Mouse (Mus musculus): ENCODE measurements at regions not wholly inside any gene's neighbourhood (a gene's known extent, or its start where the extent isn't known, plus 50 kb on each side); places are given as distances from the start of the nearest gene placed in this dataset.

DNA sequence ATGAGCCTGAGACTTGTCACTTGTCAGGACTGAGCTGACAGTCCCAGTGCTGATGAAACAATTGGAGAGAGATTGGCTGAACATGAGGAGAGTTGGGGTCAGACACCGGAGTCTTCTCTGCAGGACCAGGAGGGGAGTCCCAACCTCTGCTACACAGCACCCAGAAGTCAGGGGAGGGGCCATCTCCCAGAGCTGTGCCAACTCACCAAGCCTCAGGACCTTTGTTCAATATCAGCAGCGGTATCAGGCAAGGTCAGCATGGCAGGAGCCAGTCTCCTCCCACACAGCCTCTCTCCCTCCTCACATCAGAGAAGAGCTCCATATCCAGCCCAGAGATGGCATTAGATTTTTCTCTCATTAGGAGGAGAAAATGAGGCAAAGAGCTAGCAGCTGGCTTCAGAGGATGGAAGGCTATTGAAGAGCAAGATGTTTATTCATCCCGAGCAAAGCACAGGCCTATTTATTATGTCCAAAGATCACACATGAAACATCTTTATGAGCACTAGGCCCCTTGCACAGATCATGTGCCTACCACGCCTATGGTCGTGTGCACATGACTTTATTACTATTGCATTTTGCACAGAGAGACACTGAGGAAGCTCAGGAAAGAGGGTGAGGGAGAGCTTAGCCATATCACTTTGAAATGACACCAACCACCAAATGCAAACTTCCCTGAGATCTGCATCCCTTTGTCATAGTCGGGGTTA, 532.9 kb downstream of the Tshz3 start:
- in situ Hi-C loops (cut with MboI, MseI), result no loop called here

DNA sequence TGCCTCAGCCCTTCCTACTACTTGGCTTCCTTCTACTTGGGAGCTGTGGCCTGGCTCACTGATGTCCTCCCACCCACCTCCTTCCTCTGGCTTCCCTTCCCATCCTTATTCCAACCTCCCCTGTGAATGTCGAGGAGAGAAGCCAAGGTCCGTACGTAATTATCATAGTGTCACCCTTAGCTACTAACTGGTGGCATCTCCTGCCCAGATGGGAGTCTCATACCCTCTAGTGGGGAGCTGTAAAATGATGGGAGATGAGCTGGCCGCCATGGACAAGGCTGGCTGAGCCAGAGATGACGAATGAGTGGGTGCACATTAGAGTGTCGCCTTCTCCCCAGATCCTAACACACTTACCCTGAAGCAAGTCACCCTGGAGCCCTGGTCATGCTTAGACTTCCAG, 532.6 kb downstream of the Zfp536 start:
- in situ Hi-C loops (cut with MboI, MseI), result no loop called here

DNA sequence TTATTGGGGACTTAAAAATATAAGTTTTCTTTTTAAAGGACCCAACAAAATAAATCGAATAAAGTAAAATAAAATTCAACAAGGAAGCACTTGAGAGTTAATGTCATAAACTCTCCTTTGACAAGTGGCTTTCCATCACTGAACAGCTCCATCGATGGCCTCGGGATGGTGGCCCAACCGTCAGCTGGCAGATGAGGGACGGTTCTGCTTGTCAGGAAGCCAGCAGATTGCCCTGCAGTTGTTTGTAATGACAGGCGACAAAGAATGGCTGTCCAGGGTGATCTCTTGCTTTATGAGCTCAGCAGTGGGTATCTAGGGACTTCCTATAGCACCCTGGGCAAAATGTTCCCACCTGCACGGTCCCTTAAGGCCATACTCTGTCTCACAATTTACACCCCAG, 531.7 kb downstream of the Zfp536 start:
- in situ Hi-C loops (cut with MboI, MseI), result no loop called here

DNA sequence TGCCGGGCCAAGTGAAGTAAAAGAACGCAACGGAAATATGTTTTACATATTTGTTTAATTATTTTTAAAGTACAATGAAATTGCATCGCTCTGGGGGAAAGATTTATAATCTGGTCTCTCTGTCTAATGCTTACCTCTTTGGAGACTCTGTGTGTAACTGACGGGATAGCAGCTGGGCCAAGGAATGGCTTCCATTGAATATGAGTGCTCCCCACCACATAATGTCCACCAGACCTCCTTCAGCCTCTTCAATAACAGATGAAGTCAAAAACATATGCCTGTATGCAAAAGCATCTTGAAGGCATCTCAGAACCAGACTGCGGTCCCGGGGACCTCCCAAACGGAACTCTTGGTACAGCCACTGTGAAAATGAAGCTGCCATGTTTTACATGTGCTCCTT, 531.0 kb downstream of the Zfp536 start:
- in situ Hi-C loops (cut with MboI, MseI), result no loop called here

DNA sequence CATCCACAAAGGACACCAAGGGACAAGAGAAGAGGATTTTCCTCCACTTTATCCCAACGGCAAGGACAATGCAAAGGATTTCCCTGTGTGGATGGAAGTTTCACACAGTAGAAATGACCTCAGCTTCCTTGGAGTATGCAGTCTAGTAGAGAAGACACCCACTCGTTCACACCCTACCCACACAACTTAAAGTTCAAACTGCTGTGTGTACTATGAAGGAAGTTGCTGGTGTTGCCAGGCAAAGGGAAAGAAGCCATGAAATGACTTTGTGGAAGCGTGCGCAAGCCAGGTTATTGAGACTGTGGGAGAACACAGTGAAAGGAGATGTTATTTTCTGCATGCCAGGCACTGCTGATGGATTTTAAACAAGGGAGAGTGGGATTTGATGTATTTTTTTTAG, 527.3 kb downstream of the Zfp536 start:
- in situ Hi-C loops (cut with MboI, MseI), result no loop called here

DNA sequence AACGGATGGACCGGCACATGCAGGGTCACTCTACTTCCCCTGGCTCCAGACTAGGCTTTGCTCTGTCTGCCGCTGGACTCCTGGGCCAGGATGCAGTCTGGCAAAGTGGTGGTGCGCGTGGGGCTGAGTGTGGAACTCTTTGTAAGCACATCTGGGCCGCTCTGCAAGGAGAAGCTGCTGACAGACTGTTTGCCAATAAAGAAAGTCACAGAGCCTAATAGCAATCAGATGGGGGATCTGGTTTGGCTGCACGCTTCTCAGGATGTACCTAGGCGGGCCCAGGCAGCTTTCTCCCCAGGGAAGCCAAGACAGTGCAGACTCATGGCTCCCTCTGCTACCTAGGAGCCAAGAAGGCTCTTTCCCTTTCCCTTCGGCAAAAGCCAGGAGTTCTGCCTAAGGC, 519.0 kb downstream of the Zfp536 start:
- in situ Hi-C loops (cut with MboI, MseI), result no loop called here

DNA sequence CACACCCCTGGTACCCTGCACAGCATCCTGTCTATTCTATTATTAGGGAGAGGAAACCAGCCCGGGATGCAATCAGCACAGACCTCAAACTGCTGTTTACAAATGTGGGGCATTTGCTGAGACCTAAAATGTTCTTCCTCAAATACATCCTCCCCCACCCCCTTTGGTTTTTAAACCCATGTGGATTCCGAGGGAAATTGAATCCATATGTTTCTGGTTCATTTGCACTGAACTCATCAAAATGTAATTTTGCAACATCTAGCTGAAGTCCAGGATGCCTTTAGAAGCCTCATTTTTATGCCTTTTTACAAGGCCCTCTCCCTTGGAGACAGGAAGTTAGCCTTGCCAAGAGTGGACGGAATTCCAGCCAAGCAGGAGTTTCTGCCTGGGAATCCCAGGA, 517.6 kb downstream of the Zfp536 start:
- in situ Hi-C loops (cut with MboI, MseI), result no loop called here

DNA sequence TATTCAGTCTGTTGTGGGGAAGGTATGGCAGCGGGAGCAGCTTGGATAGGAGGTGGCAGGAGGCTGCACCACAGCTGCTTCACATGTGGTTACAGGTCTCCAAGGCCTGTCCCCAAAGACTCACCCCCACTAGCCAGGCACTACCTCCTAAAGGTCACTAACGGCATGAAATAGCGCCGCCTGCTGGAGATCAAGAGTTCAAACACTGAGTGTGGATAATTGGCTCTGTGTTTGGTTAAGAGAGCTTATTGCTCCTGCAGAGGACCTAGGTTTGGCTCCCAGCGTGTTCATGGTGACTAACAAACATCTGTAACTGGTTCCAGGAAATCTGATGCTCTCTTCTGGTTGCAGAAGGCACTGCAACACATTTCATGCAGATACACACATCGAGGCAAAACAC, 514.1 kb downstream of the Zfp536 start:
- in situ Hi-C loops (cut with MboI, MseI), result no loop called here

DNA sequence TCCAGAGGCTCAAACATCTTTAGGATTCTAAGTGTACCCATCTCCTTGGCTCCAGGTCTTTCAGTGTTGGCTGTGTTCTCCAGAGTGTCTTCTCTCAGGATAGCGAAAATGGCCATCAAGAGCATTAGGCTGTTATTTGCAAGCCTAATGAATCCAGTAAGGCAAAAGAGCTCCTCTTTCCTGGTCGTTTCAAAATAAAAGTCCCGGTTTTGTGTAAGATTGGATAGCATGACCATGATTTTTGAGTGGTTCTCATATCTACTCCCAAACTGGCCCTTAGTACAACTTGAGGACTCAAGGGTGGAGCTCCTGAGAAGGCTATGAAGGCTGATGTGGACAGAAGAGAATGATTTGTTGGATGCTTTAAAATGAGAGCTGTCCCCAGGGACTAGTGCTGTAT, 510.6 kb downstream of the Zfp536 start:
- in situ Hi-C loops (cut with MboI, MseI), result no loop called here

DNA sequence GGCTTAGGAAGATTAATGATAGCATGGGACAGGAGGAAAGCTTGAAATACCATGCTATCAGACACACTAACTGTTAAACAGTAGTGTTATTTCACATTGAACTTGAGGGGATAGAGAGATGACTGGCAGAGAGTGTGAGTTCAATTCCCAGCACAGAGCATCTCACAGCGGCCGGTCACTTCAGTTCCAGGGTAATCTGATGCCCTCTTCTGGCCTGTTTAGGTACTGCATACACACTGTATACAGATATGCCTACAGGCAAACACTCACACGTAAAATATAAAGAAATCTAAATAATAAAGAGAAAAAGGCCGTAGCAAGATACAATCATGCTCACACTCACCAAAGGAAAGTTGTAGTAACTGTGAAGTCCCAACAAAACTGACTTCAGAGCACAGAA, 506.0 kb downstream of the Zfp536 start:
- in situ Hi-C loops (cut with MboI, MseI), result no loop called here

DNA sequence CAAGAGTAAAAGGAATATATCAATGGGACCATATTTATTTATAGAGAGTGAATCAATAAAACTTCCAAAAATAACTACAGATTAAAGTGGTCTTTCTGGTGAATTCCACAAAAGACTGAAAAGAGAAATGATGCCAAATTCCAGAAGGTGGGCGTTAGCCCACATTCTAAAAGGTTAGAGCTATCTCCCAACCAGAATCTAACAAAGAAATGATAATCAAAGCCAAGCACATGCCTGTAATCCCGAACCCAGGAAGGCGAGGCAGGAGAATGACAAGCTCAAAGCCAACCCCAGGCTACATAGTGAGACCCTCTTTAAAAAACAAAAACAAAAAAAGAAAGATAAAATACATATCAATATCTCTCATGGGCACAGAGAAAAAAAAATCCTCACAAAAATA, 502.6 kb downstream of the Zfp536 start:
- in situ Hi-C loops (cut with MboI, MseI), result no loop called here

DNA sequence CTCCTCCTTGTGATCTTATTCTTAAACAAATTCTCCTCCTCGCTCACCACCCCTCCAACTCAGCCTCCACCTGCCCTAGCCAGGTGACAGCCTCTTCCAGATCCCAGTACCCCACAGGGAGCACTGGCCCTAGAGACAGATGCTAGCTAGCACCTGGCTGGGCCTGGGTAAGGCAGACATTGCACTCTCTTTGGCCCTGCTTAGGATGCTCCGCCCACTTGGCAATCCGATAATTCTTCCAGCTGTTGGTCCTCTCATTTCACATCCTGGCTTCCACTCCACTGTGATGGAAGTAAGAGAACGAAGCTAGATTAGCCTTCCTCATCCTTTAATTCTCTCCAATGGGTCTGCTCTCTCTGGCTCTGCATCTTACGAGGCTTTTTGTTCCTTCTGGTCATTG, 483.4 kb downstream of the Zfp536 start:
- in situ Hi-C loops (cut with MboI, MseI), result no loop called here

DNA sequence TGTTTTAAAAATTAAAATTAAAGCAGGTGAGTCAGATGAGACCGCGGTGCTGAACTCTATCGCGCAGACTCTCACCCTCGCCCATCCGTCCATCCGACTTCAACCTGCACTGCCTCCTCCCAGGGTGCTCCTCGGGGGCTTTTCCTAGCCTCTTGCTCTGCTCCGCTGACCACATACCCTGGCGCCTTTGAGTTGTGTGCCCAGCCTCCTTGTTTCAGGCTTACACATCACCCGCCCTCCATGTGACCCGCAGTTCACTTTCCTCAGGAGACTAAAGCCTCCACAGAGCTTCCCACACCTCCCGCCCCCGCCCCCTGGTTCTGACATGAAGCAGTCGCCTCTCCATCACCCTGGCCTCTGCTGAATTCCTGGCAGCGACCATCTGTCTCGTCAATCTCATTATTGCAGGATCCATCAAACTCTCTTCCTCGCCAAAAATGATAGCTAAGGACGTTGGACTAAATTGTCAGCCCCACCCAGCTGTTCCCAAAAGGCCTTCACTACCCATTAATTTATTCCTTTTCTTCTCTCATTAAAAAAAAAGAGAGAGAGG, 482.9 kb downstream of the Zfp536 start:
- in situ Hi-C loops (cut with MboI, MseI), result no loop called here

DNA sequence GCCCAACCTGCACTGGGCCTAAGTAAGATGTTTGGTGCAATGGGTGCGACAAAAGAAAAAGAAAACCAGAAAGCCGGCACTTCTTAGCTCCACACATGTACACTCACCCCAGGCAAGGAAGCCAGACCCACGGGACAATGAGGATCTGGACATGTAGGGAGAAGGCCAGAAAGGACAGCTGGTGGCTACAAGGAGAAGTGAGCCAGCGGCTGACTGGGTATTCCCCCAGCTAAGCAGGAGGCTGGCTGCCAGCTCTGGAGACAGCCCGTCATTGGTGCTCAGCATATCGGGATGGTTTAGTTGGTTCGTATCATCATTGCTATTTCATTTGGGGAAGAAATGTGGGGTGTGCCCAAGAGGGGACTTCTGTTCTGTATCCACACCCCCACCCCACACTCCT, 481.7 kb downstream of the Zfp536 start:
- in situ Hi-C loops (cut with MboI, MseI), result no loop called here

DNA sequence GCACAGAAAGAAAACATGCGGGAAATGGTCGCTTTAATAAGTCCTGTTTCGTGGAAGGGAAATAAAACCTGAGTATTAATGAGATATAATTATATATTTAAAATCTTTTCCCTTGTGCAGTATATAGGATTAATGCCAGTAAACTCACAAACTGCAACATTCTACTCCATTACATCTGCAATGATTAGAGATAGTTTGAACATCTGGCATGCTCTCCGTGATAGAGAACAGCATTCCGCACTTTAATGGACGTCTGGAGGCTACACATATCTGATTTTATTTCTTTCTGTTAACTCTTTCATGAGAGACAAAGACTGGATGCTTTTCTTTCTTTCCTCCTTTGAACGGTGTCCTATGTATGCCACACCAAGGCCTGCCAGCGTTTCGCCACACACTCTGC, 480.9 kb downstream of the Zfp536 start:
- in situ Hi-C loops (cut with MboI, MseI), result no loop called here

DNA sequence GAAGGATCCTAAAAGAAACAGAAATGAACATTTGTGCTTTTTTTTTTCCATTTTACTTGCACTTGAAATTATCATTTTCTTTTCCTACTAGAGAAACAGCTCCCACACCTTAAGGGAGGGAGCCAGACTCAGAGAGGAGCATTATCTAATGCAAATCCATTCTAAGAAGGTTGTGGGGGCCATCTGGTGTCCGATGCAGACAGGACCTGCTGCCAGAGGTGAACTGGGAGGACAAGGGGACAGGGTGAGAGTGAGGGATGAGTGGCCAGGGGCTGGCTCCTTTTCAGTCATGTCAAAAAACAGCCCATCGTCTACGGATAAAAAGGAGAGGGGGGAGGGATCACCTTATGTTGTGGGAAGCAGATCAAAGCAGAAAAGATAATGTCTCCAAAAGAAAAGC, 474.6 kb downstream of the Zfp536 start:
- in situ Hi-C loops (cut with MboI, MseI), result no loop called here

DNA sequence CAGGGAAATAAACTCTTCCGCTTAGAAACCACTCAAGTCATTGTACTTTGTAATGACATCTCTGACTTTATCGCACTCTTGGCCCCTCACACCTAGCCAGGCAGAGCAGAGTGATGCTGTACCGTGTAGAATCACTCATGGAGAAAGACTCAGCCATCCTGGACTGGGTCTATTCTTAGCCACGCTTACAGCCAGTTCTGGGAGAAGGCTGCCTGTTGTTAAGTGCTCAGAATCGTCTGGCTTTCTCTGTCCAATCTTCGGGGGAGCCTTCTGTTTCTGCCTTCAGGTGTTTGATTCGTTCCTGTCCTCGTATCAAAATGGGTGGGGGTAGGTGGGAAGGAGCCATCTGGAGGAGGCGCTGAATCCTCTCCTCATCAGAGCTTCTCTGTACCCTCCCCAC, 468.0 kb downstream of the Zfp536 start:
- in situ Hi-C loops (cut with MboI, MseI), result no loop called here

DNA sequence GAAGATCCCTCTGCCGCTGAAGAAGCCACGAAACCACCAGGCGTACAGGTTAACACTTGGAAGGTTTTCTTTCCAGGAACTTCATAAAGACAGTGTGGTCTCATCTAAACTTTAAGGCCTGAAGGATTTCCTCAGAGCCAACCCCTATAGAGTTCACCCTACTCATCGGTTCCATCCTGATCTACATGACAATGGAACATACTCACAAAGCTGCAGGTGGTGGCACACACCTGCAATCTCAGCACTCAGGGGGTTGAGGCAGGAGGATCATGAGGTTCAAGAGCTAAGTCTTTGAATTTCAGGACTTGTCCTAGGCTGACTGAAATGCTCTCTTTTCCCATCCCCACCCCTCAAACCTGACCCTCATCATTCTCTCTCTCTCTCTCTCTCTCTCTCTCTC, 466.2 kb downstream of the Zfp536 start:
- in situ Hi-C loops (cut with MboI, MseI), result no loop called here

DNA sequence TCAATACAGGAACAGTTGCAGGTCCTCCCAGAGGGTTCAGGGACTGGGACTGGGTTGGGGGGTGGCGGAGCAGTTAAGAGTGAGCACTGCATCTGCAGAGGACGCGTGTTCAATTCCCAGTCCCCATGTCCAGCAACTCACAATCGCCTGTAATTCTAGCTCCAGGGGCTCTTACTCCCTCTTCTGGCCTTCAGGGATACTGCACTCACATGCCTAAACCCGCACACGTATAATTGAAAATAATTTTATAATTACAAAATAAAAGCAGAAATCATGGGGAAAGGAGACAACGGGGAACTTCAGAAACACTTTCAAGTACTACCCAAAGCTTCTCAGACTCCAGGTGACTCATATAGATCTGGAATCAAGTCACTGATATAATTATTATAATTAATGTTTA, 448.8 kb downstream of the Zfp536 start:
- in situ Hi-C loops (cut with MboI, MseI), result no loop called here

DNA sequence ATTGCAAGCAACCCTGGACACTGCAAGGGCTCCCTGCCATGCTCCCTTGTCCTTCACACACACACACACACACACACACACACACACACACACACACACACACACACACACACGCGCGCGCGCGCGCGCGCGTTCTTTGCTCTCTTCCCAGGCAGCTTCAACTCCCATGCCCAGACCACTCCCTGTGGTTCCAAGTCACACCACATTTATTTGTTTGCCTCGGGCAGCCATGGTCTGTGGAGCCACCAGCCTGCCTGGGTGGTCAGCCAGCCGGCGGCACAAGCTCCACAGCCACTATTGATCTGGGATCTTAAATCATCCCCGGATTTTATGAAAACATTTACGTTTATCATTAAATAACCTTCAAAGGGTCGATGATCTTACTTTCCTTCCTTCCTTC, 440.0 kb downstream of the Zfp536 start:
- in situ Hi-C loops (cut with MboI, MseI), result no loop called here

DNA sequence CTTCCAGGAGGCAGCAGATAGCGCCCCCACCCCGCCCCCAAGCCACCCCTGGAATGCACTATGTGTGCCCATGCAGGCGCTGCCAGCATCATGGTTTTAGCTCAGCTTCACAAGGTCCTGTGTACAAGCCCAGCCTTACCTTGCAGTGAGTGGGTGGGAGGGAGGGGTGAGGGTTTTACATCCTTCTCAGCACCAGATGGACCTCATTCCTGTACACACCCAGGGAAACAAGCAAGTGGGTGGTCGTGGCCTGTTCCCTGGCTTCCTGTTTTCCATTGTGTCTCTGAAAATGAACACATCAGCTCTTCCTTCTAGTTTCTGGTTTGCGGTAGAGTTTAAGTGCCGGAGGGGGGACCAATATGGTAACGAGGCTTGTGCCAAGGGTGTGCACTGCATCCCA, 438.2 kb downstream of the Zfp536 start:
- in situ Hi-C loops (cut with MboI, MseI), result no loop called here

DNA sequence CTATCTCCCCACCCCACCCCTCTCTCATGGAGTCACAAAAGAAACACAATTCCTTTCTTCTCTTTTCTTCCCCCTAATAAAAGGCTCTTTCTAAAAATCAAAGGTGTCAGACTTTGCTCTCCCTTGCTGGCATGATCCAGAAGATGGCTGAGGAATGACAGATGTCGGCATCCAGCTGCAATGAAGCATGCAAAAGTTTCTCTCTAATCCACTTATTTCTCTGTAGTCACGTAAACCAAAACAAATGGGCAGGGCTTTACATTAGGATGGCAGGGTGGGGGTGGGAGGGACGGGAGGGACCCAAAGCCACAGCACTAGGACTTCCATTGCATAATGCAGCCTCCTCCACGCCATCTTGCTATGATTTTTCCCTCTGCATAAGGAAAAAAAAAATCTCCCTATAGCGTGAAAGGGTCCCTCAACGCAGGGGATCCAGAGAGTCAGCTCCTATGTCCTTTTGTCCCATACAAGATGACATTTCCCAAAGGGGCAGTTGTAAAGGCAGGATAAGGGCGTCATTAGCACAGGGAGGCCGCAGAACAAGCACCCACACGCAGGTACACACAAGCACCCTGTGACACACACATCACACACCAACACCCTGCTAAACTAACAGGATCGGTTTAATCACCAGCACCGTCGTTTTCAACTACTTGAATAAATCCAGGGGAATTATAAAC, 437.1 kb downstream of the Zfp536 start:
- in situ Hi-C loops (cut with MboI, MseI), result no loop called here

DNA sequence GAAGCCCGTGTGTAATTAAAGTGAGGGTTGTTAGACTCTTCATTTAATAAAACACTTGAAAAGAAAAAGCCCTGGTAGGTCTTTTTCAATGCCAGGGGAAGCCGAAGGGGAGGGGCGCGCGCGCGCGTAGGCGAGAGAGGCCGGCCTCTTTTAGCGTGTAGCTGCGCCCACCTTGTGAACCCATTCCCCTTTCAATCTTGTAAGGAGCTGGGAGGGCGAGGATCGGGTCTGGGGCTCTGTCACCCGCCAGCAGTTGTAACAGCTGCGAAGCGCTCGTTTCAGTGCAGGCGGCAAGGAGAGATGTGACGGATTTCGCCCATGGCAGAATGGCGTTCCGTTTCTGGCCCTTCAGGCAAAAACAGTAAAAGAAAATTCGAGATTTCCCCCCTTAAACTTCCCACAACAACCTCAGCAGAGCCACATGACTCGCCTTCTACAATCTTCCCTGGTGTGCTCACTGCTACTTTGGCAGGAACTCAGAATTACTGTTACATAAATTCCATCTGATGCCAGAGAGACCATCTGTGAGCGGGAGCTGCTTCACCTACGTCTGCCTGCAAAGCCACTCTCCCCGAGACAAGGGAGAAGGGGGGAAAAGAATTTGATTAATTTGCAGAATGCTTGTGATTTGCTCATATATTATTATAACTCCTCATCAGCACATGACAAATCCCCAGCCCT, 436.4 kb downstream of the Zfp536 start:
- in situ Hi-C loops (cut with MboI, MseI), result no loop called here

Measured in T-helper 2 cell (primary cell).